Mouse (Mus musculus) heart, embryonic 16.5 days (tissue): ENCODE data around the gene Nat8f6. TPM values are rescaled to one million over a fixed set of nuclear protein-coding genes. Genes with fewer than 3 reads are reported as not detected.
"Not testable (repeated sequence)": the region's sequence is repeated elsewhere in the genome, so short reads cannot be mapped to it uniquely, and the experiment has no call there.

Experiments
- ATAC-seq: fragments of 200-750 bp; cut with Nextera tagmentation; replicated peaks from 2 replicates; pipeline ENCODE4 v1.8.0; 2017; ENCODE audit warnings: moderate number of reproducible peaks; ENCODE audit not compliant: insufficient read depth, low FRiP score; ENCODE audit errors: extremely low read depth
- H3K27ac ChIP-seq: fragments of 300-500 bp; sonication (generic); 2 replicates; pipeline ENCODE4 v1.5.1; 2014; ENCODE audit warnings: mild to moderate bottlenecking, low read length, control low read depth, moderate library complexity
- H3K27me3 ChIP-seq: fragments of 300-500 bp; sonication (generic); 2 replicates; pipeline ENCODE4 v1.6.1; 2014; ENCODE audit warnings: low read length, mixed read lengths; ENCODE audit not compliant: control insufficient read depth, insufficient read depth
- H3K36me3 ChIP-seq: fragments of 300-500 bp; sonication (generic); 2 replicates; pipeline ENCODE4 v1.6.1; 2014; ENCODE audit not compliant: control insufficient read depth, insufficient read depth
- H3K4me1 ChIP-seq: fragments of 300-500 bp; sonication (generic); 2 replicates; pipeline ENCODE4 v1.6.1; 2014; ENCODE audit warnings: low read length, mixed read lengths; ENCODE audit not compliant: control insufficient read depth, insufficient read depth
- H3K4me2 ChIP-seq: fragments of 300-500 bp; sonication (generic); 2 replicates; pipeline ENCODE4 v1.6.1; 2014; ENCODE audit warnings: low read depth, mild to moderate bottlenecking, control low read depth, low read length
- H3K4me3 ChIP-seq: fragments of 300-500 bp; sonication (generic); 2 replicates; pipeline ENCODE4 v1.5.1; 2014; ENCODE audit warnings: mild to moderate bottlenecking, control low read depth, low read length
- H3K9ac ChIP-seq: fragments of 300-500 bp; sonication (generic); 2 replicates; pipeline ENCODE4 v1.6.1; 2014; ENCODE audit warnings: low read length, control low read depth
- H3K9me3 ChIP-seq: fragments of 300-500 bp; sonication (generic); replicated peaks from 2 replicates; pipeline ENCODE4 v1.6.1; 2016; ENCODE audit warnings: low read length; ENCODE audit not compliant: control insufficient read depth
- WGBS: fragments of 180-500 bp; shearing (Covaris S2); extraction: QIAGEN DNeasy Blood & Tissue Kit; methylation state at CpG from one replicate; pipeline ENCODE4 v1.1.7; 2014; 5-methylcytosine and 5-hydroxymethylcytosine counted together
- polyA plus RNA-seq: library from polyadenylated mRNA; unstranded; fragments of >200 nt; fragmentation: Nextera tagmentation; extraction: Ambion mirVana; gene quantifications from 2 replicates; pipeline ENCODE4 v1.2.1, GENCODE M21; 2015

Nat8f6 gene
- polyA plus RNA-seq, 1 experiment from 2014 or later: not detected

DNA sequence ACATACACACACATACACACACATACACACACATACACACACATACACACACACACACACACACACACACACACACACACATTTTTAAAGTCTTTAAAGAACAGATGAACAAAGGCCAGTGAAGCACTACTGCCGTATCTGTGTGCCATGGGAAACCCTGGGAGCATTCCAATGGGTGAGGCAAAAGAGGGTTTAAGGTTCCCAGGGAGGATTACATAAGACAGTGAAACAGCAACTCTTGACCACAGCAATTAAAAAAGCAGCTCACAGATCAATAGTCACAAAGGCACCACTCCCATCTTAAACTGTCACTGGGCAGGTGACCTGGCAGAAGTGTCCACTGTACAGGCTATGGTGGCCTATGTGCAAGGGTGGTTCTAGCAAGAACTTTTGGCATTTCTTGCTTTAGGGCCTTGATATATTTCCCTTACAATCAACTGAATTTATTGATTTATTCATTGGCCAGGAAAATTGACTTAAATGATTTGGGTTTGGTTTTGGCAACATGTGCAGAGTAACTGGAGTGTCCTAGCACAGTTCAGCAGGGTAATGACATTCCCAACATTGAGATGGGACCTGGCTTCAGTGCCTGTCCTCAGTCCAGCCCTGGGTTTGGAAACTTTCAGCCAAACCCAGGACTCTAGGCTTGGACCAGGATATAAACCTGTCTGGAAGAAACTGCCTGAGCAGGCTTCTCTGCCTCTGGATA is 2.8 kb upstream of the Nat8f6 start:
- no peak overlapping the region for H3K4me2 ChIP-seq
- H3K9me3 ChIP-seq: no peaks in the 10 kb centered on the region
- H3K9ac ChIP-seq: no peak overlapping the region
- WGBS: 88% methylated on average over 1 of the region's 1 CpGs
- no peaks in the 10 kb centered on the region for H3K27me3 ChIP-seq
- no peaks in the 10 kb centered on the region for H3K4me1 ChIP-seq
- H3K4me3 ChIP-seq: no peak overlapping the region
- no peaks in the 10 kb centered on the region for H3K36me3 ChIP-seq
- H3K27ac ChIP-seq: no peak overlapping the region
- ATAC-seq: no peak

DNA sequence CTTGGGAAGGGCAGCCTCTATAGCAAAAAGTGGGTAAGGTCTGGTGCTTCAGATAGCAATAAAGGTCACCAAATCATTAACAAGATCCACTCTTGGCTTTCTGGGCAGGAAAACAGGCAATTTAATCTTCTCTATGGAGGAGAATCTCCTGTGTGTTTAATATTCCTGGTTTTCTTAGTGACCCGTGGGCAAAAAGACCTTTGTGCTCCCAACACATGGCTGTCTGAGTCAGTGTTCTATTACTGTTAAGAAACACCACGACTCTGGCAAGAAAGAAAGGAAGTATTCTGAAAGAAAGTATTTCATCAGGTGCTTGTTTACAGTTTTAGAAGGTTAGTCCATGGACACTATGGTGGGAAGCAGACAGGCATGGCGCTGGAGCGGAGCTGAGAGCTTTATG is 1.5 kb upstream of the Nat8f6 start:
- Histone ChIP-seq H3K9ac (no peak overlapping the region), H3K27me3 (no peaks in the 10 kb centered on the region), H3K27ac (no peak overlapping the region), H3K4me3 (no peak overlapping the region), H3K9me3 (no peaks in the 10 kb centered on the region), H3K4me2 (no peak overlapping the region), H3K4me1 (no peaks in the 10 kb centered on the region), H3K36me3 (no peaks in the 10 kb centered on the region)
- WGBS: 79% methylated on average over 4 of the region's 4 CpGs
- no peak for ATAC-seq

DNA sequence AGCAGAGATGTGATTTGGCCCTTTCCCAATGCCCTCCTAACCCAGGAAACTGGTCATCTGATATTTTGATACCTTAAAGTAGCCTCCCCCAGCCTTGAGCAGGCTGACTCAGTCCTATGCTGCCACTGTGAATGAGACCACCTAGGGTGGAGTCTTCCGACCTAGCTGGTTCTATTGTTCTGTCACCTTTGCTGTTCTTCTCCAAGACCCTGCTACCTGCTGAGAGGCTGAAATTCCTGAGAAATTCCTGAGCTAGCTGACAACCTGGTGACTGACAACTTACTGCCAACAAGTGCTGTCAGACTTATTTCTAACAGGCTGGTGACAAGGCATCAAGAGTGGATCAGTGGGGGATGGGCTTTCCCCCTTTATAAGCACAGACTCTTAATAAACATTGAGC is 2.4 kb downstream of the Nat8f6 start:
- no peaks in the 10 kb centered on the region for H3K27me3 ChIP-seq
- 37% methylated on average over 1 of the region's 1 CpGs for WGBS
- H3K4me2 ChIP-seq: no peak overlapping the region
- no peak for ATAC-seq
- no peaks in the 10 kb centered on the region for H3K36me3 ChIP-seq
- H3K9me3 ChIP-seq: no peaks in the 10 kb centered on the region
- H3K4me3 ChIP-seq: no peak overlapping the region
- no peak overlapping the region for H3K9ac ChIP-seq
- H3K27ac ChIP-seq: no peak overlapping the region
- H3K4me1 ChIP-seq: no peaks in the 10 kb centered on the region

DNA sequence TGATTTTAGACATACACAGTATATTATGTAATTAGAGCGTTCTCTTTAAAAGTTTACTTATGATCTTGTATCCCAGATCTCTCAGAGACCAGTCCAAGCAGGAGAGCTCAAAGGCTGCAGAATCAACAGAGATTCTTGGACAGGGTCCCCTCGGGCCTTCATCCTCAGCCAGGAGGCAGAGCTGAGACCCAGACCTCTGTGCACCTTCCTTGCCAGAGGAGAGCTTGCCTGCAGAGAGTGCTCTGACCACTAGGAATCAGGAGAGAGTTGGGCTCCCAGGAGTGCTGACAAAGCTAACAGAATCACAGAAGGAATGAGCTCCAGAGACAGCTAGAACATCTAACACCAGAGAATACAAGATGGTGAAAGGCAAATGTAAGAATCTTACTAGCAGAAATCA is 7.4 kb downstream of the Nat8f6 start:
- Histone ChIP-seq H3K4me3 (no peak overlapping the region), H3K27me3 (no peaks in the 10 kb centered on the region), H3K9ac (no peak overlapping the region), H3K4me1 (no peaks in the 10 kb centered on the region), H3K27ac (no peak overlapping the region), H3K4me2 (no peak overlapping the region), H3K36me3 (no peaks in the 10 kb centered on the region), H3K9me3 (no peaks in the 10 kb centered on the region)
- ATAC-seq: no peak
- 88% methylated on average over 2 of the region's 2 CpGs for WGBS

DNA sequence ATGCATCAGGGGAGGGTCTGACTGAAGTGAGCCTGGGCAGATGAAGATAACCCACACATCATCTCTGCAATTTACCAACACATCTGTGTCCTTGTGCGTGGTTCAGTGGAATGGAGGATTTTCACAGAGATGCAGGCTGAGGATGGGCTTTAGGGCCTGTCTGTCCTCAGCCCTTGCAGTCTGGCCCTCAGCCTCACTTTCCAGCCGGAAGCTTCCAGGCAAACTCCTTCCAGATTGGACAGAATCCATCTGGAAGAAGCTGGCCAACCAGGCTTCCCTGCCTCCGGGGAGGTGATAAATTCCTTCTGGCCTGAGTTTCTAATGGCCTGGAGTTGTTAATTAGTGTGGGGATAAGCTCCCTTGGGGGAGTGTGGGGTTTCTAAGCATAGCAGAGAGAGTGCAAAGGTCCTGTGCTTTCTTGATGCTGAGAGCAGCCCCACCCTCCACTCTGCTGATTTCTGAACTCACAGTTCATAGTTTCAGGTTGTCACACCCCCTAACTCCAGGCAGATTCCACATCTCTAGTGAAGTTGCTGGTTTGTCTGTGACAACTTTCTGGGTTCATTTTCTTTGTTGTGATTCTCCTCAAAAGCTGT is 9.7 kb downstream of the Nat8f6 start:
- H3K4me3 ChIP-seq, H3K4me1 ChIP-seq, H3K9ac ChIP-seq, H3K27me3 ChIP-seq, H3K9me3 ChIP-seq, ATAC-seq, H3K36me3 ChIP-seq, H3K27ac ChIP-seq, H3K4me2 ChIP-seq: not testable (repeated sequence)
- WGBS: 47% methylated on average over 3 of the region's 3 CpGs

DNA sequence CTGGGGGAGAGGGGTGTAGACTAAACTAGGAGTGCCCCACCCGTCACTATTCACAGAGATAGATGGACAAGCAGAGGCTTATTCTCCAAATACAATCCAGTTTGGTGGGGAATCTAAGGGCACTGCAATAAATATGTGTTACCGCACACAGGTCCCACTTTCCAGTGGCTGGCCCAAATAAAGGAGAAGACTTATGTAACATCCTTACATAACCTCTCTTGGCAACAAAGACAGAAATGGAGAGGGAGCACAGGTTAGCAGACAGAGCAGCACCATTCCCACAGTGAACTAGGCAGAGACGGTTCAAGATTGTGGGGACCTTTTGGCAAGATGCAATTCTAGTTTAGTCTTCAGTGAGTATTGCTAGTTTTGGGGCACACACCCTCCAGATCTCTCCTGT is 10.2 kb downstream of the Nat8f6 start:
- ATAC-seq, H3K4me3 ChIP-seq, H3K9ac ChIP-seq, H3K27me3 ChIP-seq, H3K36me3 ChIP-seq, H3K27ac ChIP-seq, H3K4me2 ChIP-seq, H3K4me1 ChIP-seq, H3K9me3 ChIP-seq: not testable (repeated sequence)
- 80% methylated on average over 2 of the region's 3 CpGs for WGBS

DNA sequence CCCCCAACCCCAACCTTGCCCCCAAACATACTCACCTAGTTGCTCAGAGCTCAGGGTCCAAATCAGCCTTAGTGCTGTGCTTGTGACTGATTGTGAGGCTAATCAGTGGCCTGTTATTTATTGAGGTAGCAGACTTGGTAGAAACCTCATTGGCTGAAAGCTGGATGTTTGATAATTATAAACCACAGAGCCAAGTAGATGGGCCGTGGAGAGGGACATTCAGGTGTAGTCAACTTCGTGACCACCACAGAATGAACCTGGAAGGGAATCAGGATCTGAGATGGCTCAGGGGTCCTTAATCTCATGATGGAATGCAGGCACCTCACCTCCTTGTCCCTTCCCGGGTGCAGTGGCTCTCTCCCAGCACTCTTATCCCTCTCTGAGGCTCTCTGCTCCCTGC is 11.0 kb downstream of the Nat8f6 start:
- H3K27me3 ChIP-seq, ATAC-seq, H3K36me3 ChIP-seq, H3K27ac ChIP-seq, H3K9me3 ChIP-seq, H3K4me1 ChIP-seq, H3K9ac ChIP-seq, H3K4me3 ChIP-seq, H3K4me2 ChIP-seq: not testable (repeated sequence)
- WGBS: 33% methylated on average over 2 of the region's 3 CpGs

DNA sequence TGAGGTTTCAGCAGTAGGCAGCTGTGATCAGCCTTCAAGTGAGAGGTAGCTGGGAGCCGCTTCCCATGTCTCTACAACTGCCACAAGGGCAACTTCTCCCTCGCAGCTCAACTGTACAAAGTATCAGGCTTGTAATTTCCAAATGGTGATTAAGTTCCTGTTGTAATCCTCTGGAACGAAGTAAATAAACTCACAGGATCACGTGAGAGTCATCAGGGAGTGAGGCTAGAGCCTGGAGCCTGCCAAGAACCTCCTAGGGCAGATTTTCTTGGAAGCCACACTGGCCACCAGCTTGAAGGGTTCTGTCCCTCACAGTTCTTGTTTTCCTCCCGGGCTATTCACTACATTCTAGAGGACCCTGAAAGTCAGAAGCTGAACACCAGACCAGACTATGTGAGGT is 17.6 kb downstream of the Nat8f6 start:
- not testable (repeated sequence) for H3K4me3 ChIP-seq, H3K9me3 ChIP-seq, H3K4me2 ChIP-seq, H3K4me1 ChIP-seq, H3K36me3 ChIP-seq, H3K27me3 ChIP-seq, ATAC-seq, H3K27ac ChIP-seq, H3K9ac ChIP-seq
- 64% methylated on average over 5 of the region's 5 CpGs for WGBS

DNA sequence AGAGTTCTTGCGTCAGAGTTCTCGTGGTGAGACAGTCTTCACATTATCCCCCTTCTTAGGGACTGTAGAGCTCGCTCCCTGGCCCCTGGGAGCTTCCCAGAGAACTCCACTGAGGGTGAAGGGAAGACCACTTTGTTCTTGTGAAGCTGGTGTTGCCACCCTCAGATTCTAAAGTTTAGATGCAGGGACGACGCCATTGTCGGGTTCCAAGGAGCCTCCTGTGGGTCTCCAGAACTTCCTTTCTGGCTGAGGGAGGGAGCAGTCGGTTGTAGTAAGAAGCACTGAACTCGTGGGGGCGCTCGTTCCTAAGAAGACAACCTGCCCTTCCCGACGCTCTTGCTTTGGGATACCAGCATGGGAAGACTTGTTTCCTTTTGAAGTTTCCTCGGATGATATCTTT is 55.2 kb downstream of the Nat8f6 start, which contains the start of gene Nat8f3:
Gene Nat8f3, minus strand, starts transcription at position 223 of the 400 bp plus-strand sequence.
- H3K4me3 ChIP-seq, ATAC-seq, H3K36me3 ChIP-seq, H3K9me3 ChIP-seq, H3K9ac ChIP-seq, H3K27ac ChIP-seq, H3K4me1 ChIP-seq, H3K4me2 ChIP-seq, H3K27me3 ChIP-seq: not testable (repeated sequence)
- WGBS: 63% methylated on average over 12 of the region's 13 CpGs
